Comparison of ENCODE assay signal across 8 mouse cellular contexts in the genomic region with DNA sequence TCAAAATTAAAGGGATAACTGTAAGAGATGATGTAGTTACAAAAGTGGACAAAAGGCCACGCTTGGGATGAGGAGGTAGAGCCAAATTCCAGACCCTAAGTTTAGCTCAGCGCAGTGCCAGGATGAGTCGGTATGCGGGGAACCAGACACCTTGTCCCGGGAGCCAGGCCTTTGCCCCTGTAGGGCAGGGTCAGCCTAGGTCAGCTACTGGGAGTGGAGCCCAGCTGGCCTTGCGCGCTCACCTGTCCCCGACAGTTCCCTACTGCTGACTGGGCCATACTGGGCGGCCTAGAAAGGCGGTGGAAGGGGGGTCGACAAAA. TPM values are rescaled to one million over a fixed set of nuclear protein-coding genes. Genes with fewer than 3 reads are reported as not detected.
A peak's percentile ranks its signal among the peaks of the same experiment; 100 is the strongest.
DNase-seq lines count a peak whose midpoint lies in the region; ATAC-seq and TF ChIP-seq lines count a peak whose summit lies in the region.

No protein-coding gene starts in this region.

- ATAC-seq in heart, embryonic 16.5 days (replicated peaks; ENCODE audit: extremely low read depth, insufficient read depth, low FRiP score): no peak
- ATAC-seq in liver, embryonic 11.5 days (replicated peaks; ENCODE audit: low FRiP score): no peak
- ATAC-seq in stomach, postnatal 0 days (ENCODE audit: low FRiP score, low TSS enrichment): peak; percentile 13

- no peaks in the 10 kb centered on the region for H3K79me3 ChIP-seq in C2C12 (ENCODE audit: low read depth)

- H3K27me3 ChIP-seq in C2C12 (ENCODE audit: control insufficient read depth, insufficient read depth, insufficient read length) (no peaks in the 10 kb centered on the region), MEL (ENCODE audit: control insufficient read depth in 1 of 2, insufficient read depth in 2 of 2, low read length in 2 of 2) (no peaks in the 10 kb centered on the region)
- H3K27me3 ChIP-seq in heart, embryonic 16.5 days (ENCODE audit: control insufficient read depth, insufficient read depth, low read length): no peaks in the 10 kb centered on the region
- H3K27me3 ChIP-seq in liver, embryonic 11.5 days (replicated peaks; ENCODE audit: control insufficient read depth, insufficient read depth, low read length): peaks cover 6% of the 10 kb centered on the region; the same call in 1 of the 2 replicates
- H3K27me3 ChIP-seq in stomach, postnatal 0 days (ENCODE audit: control insufficient read depth, insufficient read depth, low read length): no peaks in the 10 kb centered on the region

- no peak for DNase-seq in MEL (ENCODE audit: low read depth, low spot score)
- DNase-seq in liver, embryonic 11.5 days (ENCODE audit: low spot score): no peak
- DNase-seq in stomach, postnatal 0 days (ENCODE audit: low spot score): no peak
- no peak for DNase-seq in embryo, embryonic 10 days (ENCODE audit: low spot score)
- DNase-seq in ovary, postnatal 10 days (ENCODE audit: low spot score): no peak
- no peak for DNase-seq in layer of hippocampus, adult 8-10 months (ENCODE audit: low spot score in 2 of 2)

- H3K79me2 ChIP-seq in C2C12 (ENCODE audit: control insufficient read depth, insufficient read depth): no peaks in the 10 kb centered on the region
- H3K79me2 ChIP-seq in MEL (ENCODE audit: control insufficient read depth, insufficient read depth, low read length, poor library complexity): no peaks in the 10 kb centered on the region; the same call in 1 of the 2 replicates

- H3K36me3 ChIP-seq in C2C12 (ENCODE audit: control insufficient read depth, insufficient read depth) (no peaks in the 10 kb centered on the region), MEL (ENCODE audit: control insufficient read depth in 1 of 2, insufficient read depth in 2 of 2, low read length in 2 of 2) (peaks cover 0 to 14% of the 10 kb centered on the region in 2 experiments; a peak in 2 of 4 replicates)
- H3K36me3 ChIP-seq in heart, embryonic 16.5 days (ENCODE audit: control insufficient read depth, insufficient read depth): no peaks in the 10 kb centered on the region
- H3K36me3 ChIP-seq in liver, embryonic 11.5 days (ENCODE audit: control insufficient read depth, insufficient read depth, low read length): no peaks in the 10 kb centered on the region
- no peaks in the 10 kb centered on the region for H3K36me3 ChIP-seq in stomach, postnatal 0 days (ENCODE audit: control insufficient read depth, insufficient read depth, low read length)

- TF ChIP-seq CTCF in C2C12 (IDR thresholded peaks at IDR 0.05; ENCODE audit: control insufficient read depth, insufficient read depth, insufficient read length) (no peak), MEL (IDR thresholded peaks at IDR 0.05 in 2 of 3, conservative IDR thresholded peaks at IDR 0.05 in 1 of 3; ENCODE audit: control insufficient read depth in 1 of 3, insufficient read depth in 1 of 3, low read depth in 2 of 3, low read length in 3 of 3, poor library complexity in 1 of 3, severe bottlenecking in 1 of 3) (no peak)
- no peak for TF ChIP-seq CTCF in stomach, postnatal 0 days (IDR thresholded peaks at IDR 0.05; ENCODE audit: low read depth)

- H3K4me2 ChIP-seq in heart, embryonic 16.5 days (ENCODE audit: low read depth, low read length): peak overlapping the region; percentile 82
- H3K4me2 ChIP-seq in liver, embryonic 11.5 days: peak overlapping the region; percentile 99
- peak overlapping the region; percentile 91 for H3K4me2 ChIP-seq in stomach, postnatal 0 days (replicated peaks; ENCODE audit: low read depth)

- H3K27ac ChIP-seq in MEL (ENCODE audit: control insufficient read depth, low read depth, low read length): no peak overlapping the region
- H3K27ac ChIP-seq in heart, embryonic 16.5 days (ENCODE audit: low read length): no peak overlapping the region
- H3K27ac ChIP-seq in liver, embryonic 11.5 days (ENCODE audit: low read depth, low read length): no peak overlapping the region
- H3K27ac ChIP-seq in stomach, postnatal 0 days (replicated peaks): peak overlapping the region; percentile 87

- H3ac ChIP-seq in C2C12 (ENCODE audit: control insufficient read depth, insufficient read length, low read depth): peak overlapping the region; percentile 83

- H3K4me1 ChIP-seq in MEL (ENCODE audit: control insufficient read depth in 1 of 2, insufficient read depth in 2 of 2, low read length in 2 of 2): peaks cover 0 to 30% of the 10 kb centered on the region in 2 experiments; a peak in 2 of 4 replicates
- H3K4me1 ChIP-seq in heart, embryonic 16.5 days (ENCODE audit: control insufficient read depth, insufficient read depth, low read length): peaks cover 11% of the 10 kb centered on the region
- H3K4me1 ChIP-seq in liver, embryonic 11.5 days (replicated peaks; ENCODE audit: control insufficient read depth, insufficient read depth, low read length): peaks cover 11% of the 10 kb centered on the region
- H3K4me1 ChIP-seq in stomach, postnatal 0 days (replicated peaks; ENCODE audit: control insufficient read depth, insufficient read depth): 0 out of 2 replicates have a peak, but pooled peaks cover 6% of the 10 kb centered on the region

- WGBS in heart, embryonic 16.5 days: 21% methylated on average over 11 of the region's 11 CpGs
- 14% methylated on average over 11 of the region's 11 CpGs for WGBS in liver, embryonic 11.5 days
- WGBS in stomach, postnatal 0 days: 19% methylated on average over 11 of the region's 11 CpGs

- peak overlapping the region; percentile 82 for H3K9ac ChIP-seq in MEL (ENCODE audit: control insufficient read depth, low read depth, low read length, poor library complexity, severe bottlenecking)
- H3K9ac ChIP-seq in heart, embryonic 16.5 days (ENCODE audit: low read length): peak overlapping the region; percentile 82
- H3K9ac ChIP-seq in liver, embryonic 11.5 days (ENCODE audit: low read depth, low read length): no peak overlapping the region
- H3K9ac ChIP-seq in stomach, postnatal 0 days (ENCODE audit: low read length): peak overlapping the region; percentile 77

- no peaks in the 10 kb centered on the region for H3K9me3 ChIP-seq in MEL (replicated peaks; ENCODE audit: insufficient read depth, low read length)
- H3K9me3 ChIP-seq in heart, embryonic 16.5 days (replicated peaks; ENCODE audit: control insufficient read depth, low read length): no peaks in the 10 kb centered on the region
- H3K9me3 ChIP-seq in liver, embryonic 11.5 days (ENCODE audit: control insufficient read depth, low read length): no peaks in the 10 kb centered on the region
- no peaks in the 10 kb centered on the region for H3K9me3 ChIP-seq in stomach, postnatal 0 days (ENCODE audit: control insufficient read depth, low read length)

- no peak for TF ChIP-seq POLR2A in MEL (IDR thresholded peaks at IDR 0.05; ENCODE audit: control insufficient read depth in 1 of 2, insufficient read depth in 1 of 2, low read depth in 1 of 2, low read length in 2 of 2, poor library complexity in 1 of 2)

- peak overlapping the region; percentile 56 for H3K4me3 ChIP-seq in C2C12 (ENCODE audit: insufficient read depth, poor library complexity, severe bottlenecking)
- peak overlapping the region; percentile 87 to 93 for H3K4me3 ChIP-seq in MEL (ENCODE audit: control insufficient read depth in 1 of 2, insufficient read depth in 1 of 2, low read depth in 2 of 2, low read length in 2 of 2)
- peak overlapping the region; percentile 91 for H3K4me3 ChIP-seq in heart, embryonic 16.5 days (ENCODE audit: low read length)
- H3K4me3 ChIP-seq in liver, embryonic 11.5 days (ENCODE audit: low read depth, low read length): peak overlapping the region; percentile 85
- peak overlapping the region; percentile 81 for H3K4me3 ChIP-seq in stomach, postnatal 0 days (ENCODE audit: low read depth, low read length)

- no peak for TF ChIP-seq RAD21 in MEL (IDR thresholded peaks at IDR 0.05; ENCODE audit: low read depth, low read length)

- no peak for TF ChIP-seq EP300 in MEL (IDR thresholded peaks at IDR 0.05; ENCODE audit: low read depth in 1 of 2, low read length in 2 of 2)
- no peak for TF ChIP-seq EP300 in stomach, postnatal 0 days (optimal IDR thresholded peaks at IDR 0.05)

RNA-seq across cellular contexts. Expression of gene Gm12184, which starts 10.5 kb away (rescaled TPM):
- polyA plus RNA-seq in C2C12 (2012; fragmentation: generic; extraction: Trizol): 8.0 TPM
- total RNA-seq in MEL (2012; rRNA removed): 7.1 and 10.9 TPM in 2 replicates
- 10 to 100 TPM in 1 of 2 experiments, not detected in 1; 15.3 TPM for polyA plus RNA-seq in MEL (2012; ENCODE audit: insufficient read depth in 1 of 2, insufficient read length in 2 of 2, low read depth in 1 of 2, low replicate concordance in 2 of 2, missing spikeins in 1 of 2)
- 0.55 and 0.66 TPM in 2 replicates for polyA plus RNA-seq in heart, embryonic 16.5 days (2015; fragmentation: Nextera tagmentation; extraction: Ambion mirVana)
- 6.2 and 7.6 TPM in 2 replicates for polyA plus RNA-seq in liver, embryonic 11.5 days (2014; fragmentation: Nextera tagmentation; extraction: Ambion mirVana)
- polyA plus RNA-seq in stomach, postnatal 0 days (2015; fragmentation: Nextera tagmentation; extraction: Ambion mirVana): 5.0 and 7.3 TPM in 2 replicates
- 1 to 10 TPM in 2 of 4 experiments, under 1 TPM in 2; 0.40 to 3.0 (median 1.0) TPM for total RNA-seq in layer of hippocampus, adult 8-10 months (2022)

RNA-seq across cellular contexts. Expression of gene Trim7, which starts 11.0 kb away (rescaled TPM):
- polyA plus RNA-seq in C2C12 (2012; fragmentation: generic; extraction: Trizol) (1.9 TPM), MEL (2012; ENCODE audit: insufficient read depth in 1 of 2, insufficient read length in 2 of 2, low read depth in 1 of 2, low replicate concordance in 2 of 2, missing spikeins in 1 of 2) (1 to 10 TPM in 1 of 2 experiments, not detected in 1; 1.3 TPM)
- total RNA-seq in MEL (2012; rRNA removed): 0.72 and 0.81 TPM in 2 replicates
- polyA plus RNA-seq in heart, embryonic 16.5 days (2015; fragmentation: Nextera tagmentation; extraction: Ambion mirVana): 0.89 and 0.98 TPM in 2 replicates
- 0.18 and 0.38 TPM in 2 replicates for polyA plus RNA-seq in liver, embryonic 11.5 days (2014; fragmentation: Nextera tagmentation; extraction: Ambion mirVana)
- 3.0 and 3.4 TPM in 2 replicates for polyA plus RNA-seq in stomach, postnatal 0 days (2015; fragmentation: Nextera tagmentation; extraction: Ambion mirVana)
- total RNA-seq in layer of hippocampus, adult 8-10 months (2022): 1 to 10 TPM; 2.2 to 3.4 (median 3.1) TPM

RNA-seq across cellular contexts. Expression of gene Trim41, which starts 19.8 kb away (rescaled TPM):
- polyA plus RNA-seq in C2C12 (2012; fragmentation: generic; extraction: Trizol) (24.4 TPM), MEL (2012; ENCODE audit: insufficient read depth in 1 of 2, insufficient read length in 2 of 2, low read depth in 1 of 2, low replicate concordance in 2 of 2, missing spikeins in 1 of 2) (10 to 100 TPM; 56.4 to 76.3 TPM)
- total RNA-seq in MEL (2012; rRNA removed): 31.6 and 37.0 TPM in 2 replicates
- polyA plus RNA-seq in heart, embryonic 16.5 days (2015; fragmentation: Nextera tagmentation; extraction: Ambion mirVana): 4.2 and 4.3 TPM in 2 replicates
- polyA plus RNA-seq in liver, embryonic 11.5 days (2014; fragmentation: Nextera tagmentation; extraction: Ambion mirVana): 3.5 and 4.5 TPM in 2 replicates
- polyA plus RNA-seq in stomach, postnatal 0 days (2015; fragmentation: Nextera tagmentation; extraction: Ambion mirVana): 3.6 and 4.0 TPM in 2 replicates
- total RNA-seq in layer of hippocampus, adult 8-10 months (2022): 10 to 100 TPM; 45.7 to 73.5 (median 57.9) TPM

RNA-seq across cellular contexts. Expression of gene Irgm1, which starts 34.5 kb away (rescaled TPM):
- polyA plus RNA-seq in C2C12 (2012; fragmentation: generic; extraction: Trizol): 9.1 TPM
- 7.5 and 10.7 TPM in 2 replicates for total RNA-seq in MEL (2012; rRNA removed)
- 10 to 100 TPM in 1 of 2 experiments, not detected in 1; 10.0 TPM for polyA plus RNA-seq in MEL (2012; ENCODE audit: insufficient read depth in 1 of 2, insufficient read length in 2 of 2, low read depth in 1 of 2, low replicate concordance in 2 of 2, missing spikeins in 1 of 2)
- polyA plus RNA-seq in heart, embryonic 16.5 days (2015; fragmentation: Nextera tagmentation; extraction: Ambion mirVana): 11.6 and 14.5 TPM in 2 replicates
- 15.2 and 17.2 TPM in 2 replicates for polyA plus RNA-seq in liver, embryonic 11.5 days (2014; fragmentation: Nextera tagmentation; extraction: Ambion mirVana)
- 12.8 and 14.4 TPM in 2 replicates for polyA plus RNA-seq in stomach, postnatal 0 days (2015; fragmentation: Nextera tagmentation; extraction: Ambion mirVana)
- total RNA-seq in layer of hippocampus, adult 8-10 months (2022): 10 to 100 TPM in 2 of 4 experiments, 1 to 10 TPM in 2; 6.8 to 25.6 (median 12.4) TPM

RNA-seq across cellular contexts. Expression of gene Rack1, which starts 36.8 kb away (rescaled TPM):
- 3,051 TPM for polyA plus RNA-seq in C2C12 (2012; fragmentation: generic; extraction: Trizol)
- 5,378 and 5,815 TPM in 2 replicates for total RNA-seq in MEL (2012; rRNA removed)
- 1,000 to 10,000 TPM in 1 of 2 experiments, 100 to 1,000 TPM in 1; 376 to 4,421 TPM for polyA plus RNA-seq in MEL (2012; ENCODE audit: insufficient read depth in 1 of 2, insufficient read length in 2 of 2, low read depth in 1 of 2, low replicate concordance in 2 of 2, missing spikeins in 1 of 2)
- 382 and 390 TPM in 2 replicates for polyA plus RNA-seq in heart, embryonic 16.5 days (2015; fragmentation: Nextera tagmentation; extraction: Ambion mirVana)
- polyA plus RNA-seq in liver, embryonic 11.5 days (2014; fragmentation: Nextera tagmentation; extraction: Ambion mirVana): 1,154 and 1,248 TPM in 2 replicates
- 524 and 529 TPM in 2 replicates for polyA plus RNA-seq in stomach, postnatal 0 days (2015; fragmentation: Nextera tagmentation; extraction: Ambion mirVana)
- 100 to 1,000 TPM; 240 to 284 (median 258) TPM for total RNA-seq in layer of hippocampus, adult 8-10 months (2022)
